Mouse (Mus musculus) intestine, postnatal 0 days (tissue): ENCODE results near the gene Gtf3c1. TPM values are rescaled to one million over a fixed set of nuclear protein-coding genes. Genes with fewer than 3 reads are reported as not detected.

Source experiments
- ATAC-seq: fragments of 200-750 bp; cut with Nextera tagmentation; 2 replicates; pipeline ENCODE4 v1.8.0; 2017; ENCODE audit warnings: mild to moderate bottlenecking, moderate TSS enrichment, moderate library complexity
- H3K27ac ChIP-seq: fragments of 300-500 bp; sonication (generic); 2 replicates; pipeline ENCODE4 v1.5.1; 2014; ENCODE audit warnings: mild to moderate bottlenecking, low read depth, low read length, moderate library complexity
- H3K27me3 ChIP-seq: fragments of 300-500 bp; sonication (generic); replicated peaks from 2 replicates; pipeline ENCODE4 v1.6.1; 2014; ENCODE audit warnings: low read length, mixed read lengths; ENCODE audit not compliant: control insufficient read depth, insufficient read depth
- H3K36me3 ChIP-seq: fragments of 300-500 bp; sonication (generic); 2 replicates; pipeline ENCODE4 v1.6.1; 2014; ENCODE audit warnings: mild to moderate bottlenecking, moderate library complexity; ENCODE audit not compliant: control insufficient read depth, insufficient read depth
- H3K4me1 ChIP-seq: fragments of 300-500 bp; sonication (generic); replicated peaks from 2 replicates; pipeline ENCODE4 v1.6.1; 2014; ENCODE audit warnings: antibody characterized with exemption, low read length, mixed read lengths; ENCODE audit not compliant: control insufficient read depth, insufficient read depth
- H3K4me2 ChIP-seq: fragments of 300-500 bp; sonication (generic); replicated peaks from 2 replicates; pipeline ENCODE4 v1.6.1; 2014; ENCODE audit warnings: low read depth, mild to moderate bottlenecking, moderate library complexity
- H3K4me3 ChIP-seq: fragments of 300-500 bp; sonication (generic); 2 replicates; pipeline ENCODE4 v1.5.1; 2014; ENCODE audit warnings: low read depth, low read length
- H3K9ac ChIP-seq: fragments of 300-500 bp; sonication (generic); 2 replicates; pipeline ENCODE4 v1.6.1; 2014; ENCODE audit warnings: mild to moderate bottlenecking, low read depth, low read length
- H3K9me3 ChIP-seq: fragments of 300-500 bp; sonication (generic); 2 replicates; pipeline ENCODE4 v1.6.1; 2016; ENCODE audit warnings: mixed run types; ENCODE audit not compliant: control insufficient read depth
- CTCF ChIP-seq: sonication (generic); IDR thresholded peaks from 2 replicates; pipeline ENCODE4 v1.5.1; 2016; ENCODE audit warnings: low read depth, mild to moderate bottlenecking, control low read depth, antibody characterized with exemption, moderate library complexity
- WGBS: fragments of 180-500 bp; shearing (Covaris S2); extraction: QIAGEN DNeasy Blood & Tissue Kit; methylation state at CpG from one replicate; pipeline ENCODE4 v1.1.7; 2014; 5-methylcytosine and 5-hydroxymethylcytosine counted together
- polyA plus RNA-seq: library from polyadenylated mRNA; unstranded; fragments of >200 nt; fragmentation: Nextera tagmentation; extraction: Ambion mirVana; gene quantifications from 2 replicates; pipeline ENCODE4 v1.2.1, GENCODE M21; 2015

Gtf3c1 gene
- polyA plus RNA-seq, 1 experiment from 2014 or later = 6.8 TPM

- peaks cover 92% of the 10 kb centered on the region for H3K36me3 ChIP-seq
- ATAC-seq = no peak
- H3K9ac ChIP-seq = no peak overlapping the region
- no peak for TF ChIP-seq CTCF
- H3K4me1 ChIP-seq = no peaks in the 10 kb centered on the region
- no peaks in the 10 kb centered on the region for H3K27me3 ChIP-seq
- no peak overlapping the region for H3K27ac ChIP-seq
- no peak overlapping the region for H3K4me3 ChIP-seq
- H3K9me3 ChIP-seq = no peaks in the 10 kb centered on the region
- H3K4me2 ChIP-seq = no peak overlapping the region
- 76% methylated on average over 3 of the region's 3 CpGs for WGBS
Observed at GRCm38 (mm10) chr7:125663654-125664053, 43.9 kb downstream of the Gtf3c1 start.

- Histone ChIP-seq H3K36me3 (peaks cover 97% of the 10 kb centered on the region), H3K9ac (no peak overlapping the region), H3K27ac (no peak overlapping the region), H3K27me3 (no peaks in the 10 kb centered on the region), H3K4me1 (no peaks in the 10 kb centered on the region), H3K4me2 (no peak overlapping the region), H3K4me3 (no peak overlapping the region), H3K9me3 (no peaks in the 10 kb centered on the region)
- 91% methylated on average over 6 of the region's 6 CpGs for WGBS
- no peak for ATAC-seq
- TF ChIP-seq CTCF = no peak
Observed at GRCm38 (mm10) chr7:125657511-125657910, 50.1 kb downstream of the Gtf3c1 start.

- Histone ChIP-seq H3K27me3 (no peaks in the 10 kb centered on the region), H3K4me2 (no peak overlapping the region), H3K4me3 (no peak overlapping the region), H3K9me3 (no peaks in the 10 kb centered on the region), H3K9ac (no peak overlapping the region), H3K36me3 (peaks cover 99% of the 10 kb centered on the region), H3K27ac (no peak overlapping the region), H3K4me1 (no peaks in the 10 kb centered on the region)
- no peak for TF ChIP-seq CTCF
- no peak for ATAC-seq
- 81% methylated on average over 1 of the region's 1 CpGs for WGBS
Observed at GRCm38 (mm10) chr7:125649013-125649412, 58.6 kb downstream of the Gtf3c1 start.

- no peak overlapping the region for H3K4me2 ChIP-seq
- TF ChIP-seq CTCF = no peak
- no peaks in the 10 kb centered on the region for H3K27me3 ChIP-seq
- no peak overlapping the region for H3K4me3 ChIP-seq
- H3K9me3 ChIP-seq = no peaks in the 10 kb centered on the region
- ATAC-seq = no peak
- H3K4me1 ChIP-seq = no peaks in the 10 kb centered on the region
- H3K27ac ChIP-seq = 0 out of 2 replicates have a peak overlapping the region, but pooled peaks have one; percentile 15
- WGBS = 87% methylated on average over 7 of the region's 7 CpGs
- H3K36me3 ChIP-seq = peaks cover 98% of the 10 kb centered on the region
- H3K9ac ChIP-seq = no peak overlapping the region
Observed at GRCm38 (mm10) chr7:125645413-125645812, 62.2 kb downstream of the Gtf3c1 start.

GRCm38 (mm10) chr7:125643880-125644279 is 63.7 kb downstream of the Gtf3c1 start:
- H3K4me3 ChIP-seq = no peak overlapping the region
- peaks cover 97% of the 10 kb centered on the region for H3K36me3 ChIP-seq
- TF ChIP-seq CTCF = no peak
- H3K4me2 ChIP-seq = no peak overlapping the region
- H3K27me3 ChIP-seq = no peaks in the 10 kb centered on the region
- H3K9ac ChIP-seq = no peak overlapping the region
- no peak for ATAC-seq
- H3K4me1 ChIP-seq = no peaks in the 10 kb centered on the region
- 81% methylated on average over 6 of the region's 6 CpGs for WGBS
- H3K27ac ChIP-seq = 0 out of 2 replicates have a peak overlapping the region, but pooled peaks have one; percentile 15
- H3K9me3 ChIP-seq = no peaks in the 10 kb centered on the region

- H3K4me1 ChIP-seq = no peaks in the 10 kb centered on the region
- WGBS = 40% methylated on average over 9 of the region's 9 CpGs
- H3K4me2 ChIP-seq = no peak overlapping the region
- H3K27me3 ChIP-seq = no peaks in the 10 kb centered on the region
- no peak overlapping the region for H3K27ac ChIP-seq
- peak; percentile 92 for TF ChIP-seq CTCF
- no peak overlapping the region for H3K4me3 ChIP-seq
- H3K9me3 ChIP-seq = no peaks in the 10 kb centered on the region
- H3K36me3 ChIP-seq = peaks cover 48% of the 10 kb centered on the region
- no peak overlapping the region for H3K9ac ChIP-seq
- peak; percentile 53 for ATAC-seq
Observed at GRCm38 (mm10) chr7:125638870-125639386, 68.7 kb downstream of the Gtf3c1 start.

- TF ChIP-seq CTCF = no peak
- Histone ChIP-seq H3K4me3 (no peak overlapping the region), H3K27ac (no peak overlapping the region), H3K36me3 (peaks cover 42% of the 10 kb centered on the region), H3K9ac (no peak overlapping the region), H3K9me3 (no peaks in the 10 kb centered on the region), H3K4me1 (no peaks in the 10 kb centered on the region), H3K4me2 (no peak overlapping the region), H3K27me3 (no peaks in the 10 kb centered on the region)
- WGBS = 75% methylated on average over 6 of the region's 6 CpGs
- no peak for ATAC-seq
Observed at GRCm38 (mm10) chr7:125638376-125638775, 69.2 kb downstream of the Gtf3c1 start.
